Mouse (Mus musculus) cortical plate, adult 2 months (tissue): Measurements from ENCODE around the gene Afdn. TPM values are rescaled to one million over a fixed set of nuclear protein-coding genes. Genes with fewer than 3 reads are reported as not detected.

Experiments used
- H3K27ac ChIP-seq: fragments of 200-500 bp; 2 replicates; pipeline ENCODE4 v1.5.1; 2012; ENCODE audit warnings: low read length, control low read depth, inconsistent platforms; ENCODE audit not compliant: insufficient read depth
- H3K4me1 ChIP-seq: fragments of 200-500 bp; 2 replicates; pipeline ENCODE4 v1.6.1; 2011; ENCODE audit warnings: low read length; ENCODE audit not compliant: control insufficient read depth, insufficient read depth
- H3K4me3 ChIP-seq: fragments of 200-500 bp; 2 replicates; pipeline ENCODE4 v1.5.1; 2011; ENCODE audit warnings: mild to moderate bottlenecking, low read length, control low read depth; ENCODE audit not compliant: insufficient read depth
- CTCF ChIP-seq: fragments of 200-500 bp; IDR thresholded peaks from 2 replicates; pipeline ENCODE4 v1.5.1; 2011; ENCODE audit warnings: mild to moderate bottlenecking, control low read depth, low read length; ENCODE audit not compliant: insufficient read depth; ENCODE audit errors: extremely low read depth
- POLR2A ChIP-seq: fragments of 200-500 bp; IDR thresholded peaks from 2 replicates; pipeline ENCODE4 v1.6.1; 2011; ENCODE audit warnings: mild to moderate bottlenecking, low read length, control low read depth; ENCODE audit not compliant: insufficient read depth; ENCODE audit errors: extremely low read depth
- polyA plus RNA-seq: library from polyadenylated mRNA; depleted of rRNA; stranded (reverse); fragments of >200 nt; gene quantifications from 2 replicates; pipeline ENCODE4 v1.2.3, GENCODE M21; 2012

The Afdn gene
- polyA plus RNA-seq, 1 experiment: 73.9 TPM

GRCm38 (mm10) chr17:13738121-13738776, 22.1 kb upstream of the Afdn start:
- H3K4me1 ChIP-seq: no peaks in the 10 kb centered on the region
- H3K27ac ChIP-seq: no peak overlapping the region
- TF ChIP-seq POLR2A (no peak), CTCF (no peak)
- no peak overlapping the region for H3K4me3 ChIP-seq

- no peak overlapping the region for H3K27ac ChIP-seq
- TF ChIP-seq CTCF (no peak), POLR2A (no peak)
- no peak overlapping the region for H3K4me3 ChIP-seq
- H3K4me1 ChIP-seq: no peaks in the 10 kb centered on the region
These were observed 21.4 kb upstream of the Afdn start for GRCm38 (mm10) chr17:13738916-13739315.

GRCm38 (mm10) chr17:13739981-13740380, 20.4 kb upstream of the Afdn start:
- H3K4me3 ChIP-seq: no peak overlapping the region
- TF ChIP-seq POLR2A (no peak), CTCF (no peak)

GRCm38 (mm10) chr17:13740796-13741195, 19.5 kb upstream of the Afdn start:
- Histone ChIP-seq H3K4me3 (no peak overlapping the region), H3K27ac (no peak overlapping the region), H3K4me1 (no peaks in the 10 kb centered on the region; the same call in 1 of the 2 replicates)
- TF ChIP-seq POLR2A: no peak
- TF ChIP-seq CTCF: no peak

More at GRCm38 (mm10) chr17:13739981-13740380, 20.4 kb upstream of the Afdn start:
- Histone ChIP-seq H3K4me1 (no peaks in the 10 kb centered on the region; the same call in 1 of the 2 replicates), H3K27ac (no peak overlapping the region)

- no peak overlapping the region for H3K27ac ChIP-seq
- no peak for TF ChIP-seq POLR2A
- TF ChIP-seq CTCF: no peak
- H3K4me1 ChIP-seq: no peaks in the 10 kb centered on the region; the same call in 1 of the 2 replicates
- no peak overlapping the region for H3K4me3 ChIP-seq
These were observed 18.7 kb upstream of the Afdn start for GRCm38 (mm10) chr17:13741611-13742010.

GRCm38 (mm10) chr17:13742334-13742733, 18.0 kb upstream of the Afdn start:
- TF ChIP-seq POLR2A (no peak), CTCF (no peak)
- Histone ChIP-seq H3K27ac (no peak overlapping the region), H3K4me1 (no peaks in the 10 kb centered on the region; the same call in 1 of the 2 replicates), H3K4me3 (no peak overlapping the region)

- Histone ChIP-seq H3K4me1 (no peaks in the 10 kb centered on the region; the same call in 1 of the 2 replicates), H3K27ac (no peak overlapping the region)
- TF ChIP-seq CTCF: no peak
- TF ChIP-seq POLR2A: no peak
These were observed 17.2 kb upstream of the Afdn start for GRCm38 (mm10) chr17:13742941-13743708.

GRCm38 (mm10) chr17:13743709-13744079, 16.6 kb upstream of the Afdn start:
- Histone ChIP-seq H3K27ac (no peak overlapping the region), H3K4me1 (no peaks in the 10 kb centered on the region; the same call in 1 of the 2 replicates), H3K4me3 (no peak overlapping the region)
- no peak for TF ChIP-seq CTCF
- no peak for TF ChIP-seq POLR2A

More at GRCm38 (mm10) chr17:13742941-13743708, 17.2 kb upstream of the Afdn start:
- H3K4me3 ChIP-seq: no peak overlapping the region

- no peak for TF ChIP-seq POLR2A
- TF ChIP-seq CTCF: no peak
- Histone ChIP-seq H3K4me1 (no peaks in the 10 kb centered on the region; the same call in 1 of the 2 replicates), H3K4me3 (no peak overlapping the region), H3K27ac (no peak overlapping the region)
These were observed 16.1 kb upstream of the Afdn start for GRCm38 (mm10) chr17:13744219-13744618.
